Mouse (Mus musculus): ENCODE results near the gene Gm10272.
A peak's percentile ranks its signal among the peaks of the same experiment; 100 is the strongest.
"Not testable (repeated sequence)": the region's sequence is repeated elsewhere in the genome, so short reads cannot be mapped to it uniquely, and the experiment has no call there.

Gene Gm10272

GRCm38 (mm10) chr10:77729241-77729640, 22.8 kb downstream of the Gm10272 start:
- DNase-seq: peak; percentile 15

DNA sequence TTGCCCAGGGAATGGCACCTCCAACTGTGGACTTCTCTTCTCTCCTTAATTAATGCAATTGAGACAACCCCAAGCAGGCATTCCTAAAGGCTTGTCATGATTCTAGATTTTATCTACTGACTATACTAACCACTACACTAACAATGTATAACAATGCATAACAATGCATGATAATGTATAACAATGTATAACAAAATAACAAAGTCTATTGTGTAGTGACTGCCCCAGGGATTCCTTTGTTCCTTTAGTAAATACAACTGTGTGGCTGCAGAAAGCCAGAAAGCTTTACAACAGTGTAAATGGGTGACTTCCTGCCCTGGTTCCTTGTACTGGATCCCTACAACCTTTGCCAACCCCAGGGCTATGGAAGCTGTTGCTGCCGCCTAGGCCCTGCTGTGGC, 29.5 kb downstream of the Gm10272 start:
- no peak for DNase-seq

DNA sequence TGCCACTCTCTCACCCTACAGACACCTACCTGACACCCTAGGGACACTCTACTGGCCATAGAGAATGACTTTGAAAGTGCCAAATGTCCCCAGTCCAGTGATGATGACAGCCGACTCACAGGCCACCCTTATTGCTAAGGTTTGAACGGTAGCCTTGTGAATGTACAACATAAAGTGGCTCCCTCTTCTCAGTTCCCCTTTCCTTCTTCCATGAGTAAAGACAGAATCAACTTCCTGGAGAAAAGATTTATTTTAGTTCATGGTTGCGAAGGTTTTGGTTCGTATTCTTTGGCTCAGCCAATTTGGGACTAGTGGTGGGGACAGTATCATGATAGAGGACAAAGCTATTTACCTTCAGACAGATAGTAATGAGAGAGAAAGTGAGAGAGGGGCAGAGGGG, 32.5 kb downstream of the Gm10272 start:
- DNase-seq: no peak

DNA sequence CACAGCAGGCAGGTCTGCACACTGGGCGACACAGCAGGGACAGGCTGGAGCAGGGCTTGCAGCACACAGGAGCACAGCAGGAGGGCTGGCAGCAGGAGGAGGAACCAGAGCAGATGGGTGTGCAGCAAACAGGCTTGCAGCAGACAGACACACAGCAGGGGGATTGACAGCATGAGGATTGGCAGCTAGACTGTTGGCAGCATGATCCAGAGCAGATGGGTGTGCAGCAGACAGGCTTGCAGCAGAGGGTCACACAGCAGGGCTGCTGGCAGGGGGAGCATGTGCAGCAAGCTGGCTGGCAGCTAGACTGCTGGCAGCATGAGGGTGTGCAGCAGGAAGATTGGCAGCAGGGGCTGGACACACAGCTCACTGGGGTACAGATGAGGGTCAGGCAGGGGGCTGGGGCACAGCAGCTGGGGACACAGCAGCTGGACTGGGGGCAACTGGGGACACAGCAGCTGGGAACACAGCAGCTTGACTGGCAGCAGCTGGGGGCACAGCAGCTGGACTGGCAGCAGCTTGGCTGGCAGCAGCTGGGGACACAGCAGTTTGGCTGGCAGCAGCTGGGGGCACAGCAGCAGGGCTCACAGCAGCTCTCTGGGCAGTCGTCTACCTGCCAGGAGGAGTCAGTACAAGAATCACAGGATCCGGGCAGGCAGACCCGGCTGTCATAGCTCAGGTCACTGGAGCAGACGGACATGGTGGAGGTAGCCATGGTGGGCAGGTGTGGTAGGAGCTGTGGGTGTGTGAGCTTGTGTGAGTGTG, 35.7 kb downstream of the Gm10272 start, which contains the start of gene Gm18596:
Gene Gm18596 (minus strand): TSS at position 715 of the 765 bp plus-strand sequence.
- not testable (repeated sequence) for DNase-seq

GRCm38 (mm10) chr10:77750686-77751085, 44.3 kb downstream of the Gm10272 start:
- not testable (repeated sequence) for DNase-seq

GRCm38 (mm10) chr10:77751254-77751653, 44.8 kb downstream of the Gm10272 start, which contains the start of gene Gm9736:
Gm9736 (minus strand) TSS chr10:77751354.
- DNase-seq: not testable (repeated sequence)

- not testable (repeated sequence) for DNase-seq
These were observed 45.9 kb downstream of the Gm10272 start for GRCm38 (mm10) chr10:77752312-77752711.

- no peak for DNase-seq
These were observed 47.0 kb downstream of the Gm10272 start for GRCm38 (mm10) chr10:77753448-77753847.

Measured in lung, postnatal 36 days (tissue).